Mouse (Mus musculus): ENCODE data around the gene Pim3. TPM values are rescaled to one million over a fixed set of nuclear protein-coding genes. Genes with fewer than 3 reads are reported as not detected.

Pim3 gene
- total and polyA plus RNA-seq, 3 experiments: 33.6 to 41.6 TPM; not detected in 1

DNA sequence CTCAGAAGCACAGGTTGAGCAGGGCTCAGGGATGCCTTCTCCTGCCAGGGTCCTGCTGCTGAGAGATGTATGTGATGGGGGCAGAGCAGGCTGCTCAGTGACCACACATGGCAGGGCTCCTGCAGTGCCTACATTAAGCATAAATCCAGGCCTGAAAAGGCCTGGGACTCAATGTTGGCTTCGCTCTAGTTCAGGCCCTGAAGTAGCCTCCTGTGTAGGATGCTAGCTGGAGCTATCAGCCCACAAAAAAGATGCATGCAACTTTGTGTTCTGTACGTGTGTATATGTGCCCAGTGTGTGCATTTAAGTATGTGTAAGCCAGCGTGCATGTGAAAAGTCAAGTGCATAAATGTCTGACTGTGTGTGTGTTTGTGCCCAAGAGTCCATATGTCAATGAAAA is 12.1 kb downstream of the Pim3 start:
- H3K9me3 ChIP-seq (replicated peaks; ENCODE audit: insufficient read depth, low read length): no peaks in the 10 kb centered on the region
- no peak overlapping the region for H3K27ac ChIP-seq (ENCODE audit: control insufficient read depth, low read depth, low read length)
- no peaks in the 10 kb centered on the region for H3K79me2 ChIP-seq (ENCODE audit: control insufficient read depth, insufficient read depth, low read length, poor library complexity)
- no peak for DNase-seq (ENCODE audit: low read depth, low spot score)
- no peaks in the 10 kb centered on the region; a peak in 1 of 4 replicates for H3K4me1 ChIP-seq (ENCODE audit: control insufficient read depth in 1 of 2, insufficient read depth in 2 of 2, low read length in 2 of 2)
- H3K9ac ChIP-seq (ENCODE audit: control insufficient read depth, low read depth, low read length, poor library complexity, severe bottlenecking): no peak overlapping the region
- no peaks in the 10 kb centered on the region for H3K36me3 ChIP-seq (ENCODE audit: control insufficient read depth in 1 of 2, insufficient read depth in 2 of 2, low read length in 2 of 2)
- H3K4me3 ChIP-seq (ENCODE audit: control insufficient read depth in 1 of 2, insufficient read depth in 1 of 2, low read depth in 2 of 2, low read length in 2 of 2): no peak overlapping the region
- TF ChIP-seq UBTF (IDR thresholded peaks at IDR 0.05; ENCODE audit: borderline replicate concordance, insufficient read depth, low read depth, low read length): no peak
- no peak for TF ChIP-seq SMC3 (IDR thresholded peaks at IDR 0.05; ENCODE audit: low read depth, low read length)
- TF ChIP-seq RCOR1 (IDR thresholded peaks at IDR 0.05; ENCODE audit: low read depth, low read length): no peak
- no peak for TF ChIP-seq POLR2AphosphoS5 (IDR thresholded peaks at IDR 0.05; ENCODE audit: borderline replicate concordance, low read depth, low read length)
- no peak for TF ChIP-seq RAD21 (IDR thresholded peaks at IDR 0.05; ENCODE audit: low read depth, low read length)
- no peaks in the 10 kb centered on the region for H3K27me3 ChIP-seq (ENCODE audit: control insufficient read depth in 1 of 2, insufficient read depth in 2 of 2, low read length in 2 of 2)

- no peaks in the 10 kb centered on the region for H3K27me3 ChIP-seq (ENCODE audit: control insufficient read depth in 1 of 2, insufficient read depth in 2 of 2, low read length in 2 of 2)
- TF ChIP-seq NELFE (IDR thresholded peaks at IDR 0.05; ENCODE audit: low read depth, low read length): no peak
- TF ChIP-seq RAD21 (IDR thresholded peaks at IDR 0.05; ENCODE audit: low read depth, low read length): no peak
- no peak for TF ChIP-seq MAZ (IDR thresholded peaks at IDR 0.05; ENCODE audit: low read depth, low read length)
- no peak for TF ChIP-seq TAL1 (IDR thresholded peaks at IDR 0.05; ENCODE audit: low read length)
- TF ChIP-seq E2F4 (IDR thresholded peaks at IDR 0.05; ENCODE audit: borderline replicate concordance, low read depth, low read length): no peak
- TF ChIP-seq GABPA (IDR thresholded peaks at IDR 0.05; ENCODE audit: low read depth, low read length): no peak
- no peak for TF ChIP-seq TBP (IDR thresholded peaks at IDR 0.05; ENCODE audit: low read depth, low read length)
These were observed 12.5 kb downstream of the Pim3 start for GRCm38 (mm10) chr15:88874477-88874876.

DNA sequence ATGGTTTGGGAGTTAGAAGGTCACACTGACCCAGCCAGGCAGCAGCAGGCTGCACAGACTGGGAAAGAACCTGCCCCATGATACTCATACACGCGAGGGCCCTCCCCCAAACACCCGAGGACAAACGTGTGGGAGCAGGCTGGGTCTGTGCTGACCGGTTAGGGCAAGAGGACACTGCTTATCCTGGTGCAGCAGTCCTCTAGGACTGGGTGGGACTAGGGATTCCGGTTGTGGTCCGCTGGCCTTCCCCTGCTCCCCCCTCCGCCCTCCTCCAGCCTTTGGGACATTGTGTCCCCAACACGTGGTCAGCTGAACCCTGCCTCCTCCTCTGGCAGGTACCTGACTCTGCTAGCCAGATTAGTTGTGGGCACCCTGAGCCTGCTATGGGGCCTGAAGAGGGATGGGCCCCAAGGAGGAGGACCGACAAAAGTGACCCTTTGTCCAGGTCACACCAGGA is 13.7 kb downstream of the Pim3 start:
- no peaks in the 10 kb centered on the region for H3K9me3 ChIP-seq (replicated peaks; ENCODE audit: insufficient read depth, low read length)
- H3K4me3 ChIP-seq (ENCODE audit: control insufficient read depth in 1 of 2, insufficient read depth in 1 of 2, low read depth in 2 of 2, low read length in 2 of 2): no peak overlapping the region
- no peak overlapping the region for H3K27ac ChIP-seq (ENCODE audit: control insufficient read depth, low read depth, low read length)
- no peaks in the 10 kb centered on the region; a peak in 1 of 4 replicates for H3K4me1 ChIP-seq (ENCODE audit: control insufficient read depth in 1 of 2, insufficient read depth in 2 of 2, low read length in 2 of 2)
- H3K79me2 ChIP-seq (ENCODE audit: control insufficient read depth, insufficient read depth, low read length, poor library complexity): no peaks in the 10 kb centered on the region
- no peak for DNase-seq (ENCODE audit: low read depth, low spot score)
- H3K36me3 ChIP-seq (ENCODE audit: control insufficient read depth in 1 of 2, insufficient read depth in 2 of 2, low read length in 2 of 2): no peaks in the 10 kb centered on the region
- H3K9ac ChIP-seq (ENCODE audit: control insufficient read depth, low read depth, low read length, poor library complexity, severe bottlenecking): no peak overlapping the region
- no peak for TF ChIP-seq EP300 (IDR thresholded peaks at IDR 0.05; ENCODE audit: low read depth in 1 of 2, low read length in 2 of 2)
- TF ChIP-seq TAL1 (IDR thresholded peaks at IDR 0.05; ENCODE audit: low read length): no peak
- TF ChIP-seq SMC3 (IDR thresholded peaks at IDR 0.05; ENCODE audit: low read depth, low read length): no peak
- TF ChIP-seq MYB (IDR thresholded peaks at IDR 0.05; ENCODE audit: low read depth, low read length): no peak
- no peak for TF ChIP-seq CTCF (IDR thresholded peaks at IDR 0.05 in 2 of 3, conservative IDR thresholded peaks at IDR 0.05 in 1 of 3; ENCODE audit: control insufficient read depth in 1 of 3, insufficient read depth in 1 of 3, low read depth in 2 of 3, low read length in 3 of 3, poor library complexity in 1 of 3, severe bottlenecking in 1 of 3)
- TF ChIP-seq GATA1 (IDR thresholded peaks at IDR 0.05; ENCODE audit: low read depth, low read length): no peak
- TF ChIP-seq UBTF (IDR thresholded peaks at IDR 0.05; ENCODE audit: borderline replicate concordance, insufficient read depth, low read depth, low read length): no peak
- no peak for TF ChIP-seq POLR2A (IDR thresholded peaks at IDR 0.05; ENCODE audit: control insufficient read depth in 1 of 2, insufficient read depth in 1 of 2, low read depth in 1 of 2, low read length in 2 of 2, poor library complexity in 1 of 2)
- TF ChIP-seq KAT2A (conservative IDR thresholded peaks at IDR 0.05; ENCODE audit: low read depth, low read length): no peak
- TF ChIP-seq POLR2AphosphoS5 (IDR thresholded peaks at IDR 0.05; ENCODE audit: borderline replicate concordance, low read depth, low read length): no peak
- TF ChIP-seq ZNF384 (IDR thresholded peaks at IDR 0.05; ENCODE audit: low read depth, low read length): no peak
- no peak for TF ChIP-seq USF1 (IDR thresholded peaks at IDR 0.05; ENCODE audit: low read depth, low read length)
- H3K27me3 ChIP-seq (ENCODE audit: control insufficient read depth in 1 of 2, insufficient read depth in 2 of 2, low read length in 2 of 2): peaks cover 0 to 2% of the 10 kb centered on the region in 2 experiments; a peak in 3 of 4 replicates

More at GRCm38 (mm10) chr15:88874477-88874876, 12.5 kb downstream of the Pim3 start:
- no peak overlapping the region for H3K4me3 ChIP-seq (ENCODE audit: control insufficient read depth in 1 of 2, insufficient read depth in 1 of 2, low read depth in 2 of 2, low read length in 2 of 2)
- no peaks in the 10 kb centered on the region; a peak in 1 of 4 replicates for H3K4me1 ChIP-seq (ENCODE audit: control insufficient read depth in 1 of 2, insufficient read depth in 2 of 2, low read length in 2 of 2)
- H3K36me3 ChIP-seq (ENCODE audit: control insufficient read depth in 1 of 2, insufficient read depth in 2 of 2, low read length in 2 of 2): no peaks in the 10 kb centered on the region
- H3K9ac ChIP-seq (ENCODE audit: control insufficient read depth, low read depth, low read length, poor library complexity, severe bottlenecking): no peak overlapping the region
- no peaks in the 10 kb centered on the region for H3K9me3 ChIP-seq (replicated peaks; ENCODE audit: insufficient read depth, low read length)
- no peak for DNase-seq (ENCODE audit: low read depth, low spot score)
- no peak overlapping the region for H3K27ac ChIP-seq (ENCODE audit: control insufficient read depth, low read depth, low read length)
- H3K79me2 ChIP-seq (ENCODE audit: control insufficient read depth, insufficient read depth, low read length, poor library complexity): no peaks in the 10 kb centered on the region

Data from MEL (cell line).